Mouse (Mus musculus) forebrain, embryonic 13.5 days (tissue): Measurements from ENCODE around the gene Cacna1a. TPM values are rescaled to one million over a fixed set of nuclear protein-coding genes. Genes with fewer than 3 reads are reported as not detected.

Experiments
- ATAC-seq: fragments of 200-750 bp; cut with Nextera tagmentation; 2 replicates; pipeline ENCODE4 v1.8.0; 2017
- H3K27ac ChIP-seq: fragments of 300-500 bp; sonication (generic); 2 replicates; pipeline ENCODE4 v1.5.1; 2015; ENCODE audit warnings: inconsistent platforms, mild to moderate bottlenecking, moderate library complexity
- H3K27me3 ChIP-seq: fragments of 300-500 bp; sonication (generic); 2 replicates; pipeline ENCODE4 v1.6.1; 2015; ENCODE audit warnings: mild to moderate bottlenecking, inconsistent platforms
- H3K36me3 ChIP-seq: fragments of 300-500 bp; sonication (generic); 2 replicates; pipeline ENCODE4 v1.6.1; 2015; ENCODE audit warnings: mild to moderate bottlenecking, inconsistent platforms; ENCODE audit not compliant: poor library complexity, severe bottlenecking
- H3K4me1 ChIP-seq: fragments of 300-500 bp; sonication (generic); 2 replicates; pipeline ENCODE4 v1.6.1; 2015; ENCODE audit warnings: inconsistent platforms
- H3K4me2 ChIP-seq: fragments of 300-500 bp; sonication (generic); 2 replicates; pipeline ENCODE4 v1.6.1; 2015; ENCODE audit warnings: inconsistent platforms, mild to moderate bottlenecking, moderate library complexity
- H3K4me3 ChIP-seq: fragments of 300-500 bp; sonication (generic); 2 replicates; pipeline ENCODE4 v1.5.1; 2015; ENCODE audit warnings: mild to moderate bottlenecking, inconsistent platforms
- H3K9ac ChIP-seq: fragments of 300-500 bp; sonication (generic); 2 replicates; pipeline ENCODE4 v1.6.1; 2015; ENCODE audit warnings: mild to moderate bottlenecking, inconsistent platforms
- H3K9me3 ChIP-seq: fragments of 300-500 bp; sonication (generic); replicated peaks from 2 replicates; pipeline ENCODE4 v1.6.1; 2016; ENCODE audit warnings: inconsistent platforms
- whole genome bisulfite sequencing: fragments of 180-500 bp; shearing (Covaris S2); methylation state at CpG from one replicate; pipeline ENCODE4 v1.1.7; 2015; 5-methylcytosine and 5-hydroxymethylcytosine counted together
- polyA plus RNA-seq: library from polyadenylated mRNA; unstranded; fragments of >200 nt; fragmentation: Nextera tagmentation; extraction: Ambion mirVana; gene quantifications from 2 replicates; pipeline ENCODE4 v1.2.1, GENCODE M21; 2015

Gene Cacna1a
- polyA plus RNA-seq, 1 experiment from 2014 or later: 9.7 TPM

DNA sequence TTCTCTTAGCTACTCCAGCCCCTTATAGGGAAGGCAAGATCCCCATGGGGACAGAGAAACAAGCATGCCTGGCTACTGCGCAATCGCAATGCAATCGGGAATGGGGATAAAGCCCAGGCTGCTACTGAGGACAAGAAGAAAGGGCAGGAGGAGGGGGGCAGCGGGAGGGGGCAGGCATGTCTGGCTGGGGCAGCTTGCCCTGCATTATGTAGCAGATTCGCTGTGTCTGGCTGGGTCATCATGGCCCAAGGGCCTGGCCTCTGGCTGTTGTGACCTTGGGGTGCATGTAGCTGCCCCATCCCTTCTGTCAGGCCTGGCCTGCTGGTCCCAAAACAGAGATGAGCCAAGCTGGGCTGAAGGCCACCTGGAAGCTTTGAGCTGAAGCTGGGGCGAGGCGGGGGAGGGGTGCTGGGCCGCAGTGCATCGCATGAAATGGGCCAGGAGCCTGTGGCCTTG, 246.6 kb downstream of the Cacna1a start:
- Histone ChIP-seq H3K4me2 (peak overlapping the region; percentile 16; the same call in 1 of the 2 replicates), H3K4me3 (no peak overlapping the region), H3K27ac (peak overlapping the region; percentile 76), H3K4me1 (peaks cover 28% of the 10 kb centered on the region), H3K36me3 (peaks cover 10% of the 10 kb centered on the region; the same call in 1 of the 2 replicates), H3K9ac (peak overlapping the region; percentile 53), H3K27me3 (no peaks in the 10 kb centered on the region), H3K9me3 (no peaks in the 10 kb centered on the region)
- ATAC-seq: no peak
- 31% methylated on average over 9 of the region's 9 CpGs for WGBS

DNA sequence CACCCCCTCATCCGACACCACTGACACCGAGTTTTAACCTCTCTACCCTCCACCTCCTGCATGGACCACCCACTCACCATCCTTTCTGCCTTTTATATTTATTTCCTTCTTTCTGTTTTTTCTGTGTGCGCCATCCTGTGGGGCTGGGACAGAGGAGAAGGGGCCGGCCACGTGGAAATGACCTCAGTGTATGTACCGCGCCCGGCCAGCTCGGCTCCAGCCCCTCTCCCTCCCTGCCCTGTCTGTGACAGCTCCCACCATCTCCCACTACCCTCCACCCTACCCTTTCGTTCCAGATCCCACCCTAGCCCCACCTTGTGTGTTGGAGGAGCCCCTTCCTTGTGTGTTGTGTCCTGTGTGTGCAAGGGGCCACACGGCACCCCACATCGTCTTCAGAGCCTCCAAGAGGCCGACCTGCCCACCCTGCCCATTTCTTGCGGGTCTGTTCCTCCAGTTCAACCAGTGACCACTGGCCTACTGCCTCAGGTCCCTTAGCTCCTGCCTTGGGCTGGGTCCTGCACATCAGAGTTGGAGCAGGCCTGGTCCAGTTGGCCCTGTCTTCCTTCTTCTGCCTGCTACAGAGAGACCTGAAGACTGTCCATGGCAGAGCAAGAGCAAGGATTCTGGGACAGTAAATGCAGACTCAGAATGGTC, 247.3 kb downstream of the Cacna1a start:
- H3K27me3 ChIP-seq: no peaks in the 10 kb centered on the region
- ATAC-seq: no peak
- H3K27ac ChIP-seq: peak overlapping the region; percentile 76
- WGBS: 66% methylated on average over 14 of the region's 14 CpGs
- no peak overlapping the region for H3K4me2 ChIP-seq
- no peaks in the 10 kb centered on the region for H3K9me3 ChIP-seq
- H3K36me3 ChIP-seq: peaks cover 9% of the 10 kb centered on the region; the same call in 1 of the 2 replicates
- H3K4me3 ChIP-seq: no peak overlapping the region
- H3K9ac ChIP-seq: peak overlapping the region; percentile 53
- peaks cover 30% of the 10 kb centered on the region for H3K4me1 ChIP-seq

DNA sequence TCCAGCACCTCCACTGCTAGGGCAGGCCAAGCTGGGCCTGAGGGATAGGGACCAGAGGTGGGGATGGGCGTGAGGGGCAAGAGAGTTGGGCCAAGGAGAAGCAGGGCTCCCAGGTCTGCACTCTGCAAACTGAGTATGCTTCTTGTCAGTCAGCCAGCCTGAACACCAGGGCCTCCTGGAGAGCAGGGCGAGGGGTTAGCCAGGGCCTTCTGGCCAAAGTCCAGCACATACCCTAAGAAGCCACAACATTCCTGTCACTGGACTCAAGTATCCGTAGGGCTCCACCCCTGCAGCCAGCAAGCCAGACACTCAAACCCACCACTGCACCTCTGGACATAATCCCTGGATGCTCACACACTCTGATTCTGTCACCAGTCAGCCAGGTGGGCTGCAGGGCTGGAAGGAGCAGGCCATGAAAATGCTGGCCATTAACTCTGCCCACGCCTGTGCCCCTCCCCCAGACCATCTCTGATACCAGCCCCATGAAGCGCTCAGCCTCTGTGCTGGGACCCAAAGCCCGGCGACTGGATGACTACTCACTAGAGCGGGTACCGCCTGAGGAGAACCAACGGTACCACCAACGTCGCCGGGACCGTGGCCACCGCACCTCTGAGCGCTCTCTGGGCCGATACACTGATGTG, 247.9 kb downstream of the Cacna1a start:
- 0 out of 2 replicates have a peak overlapping the region, but pooled peaks have one; percentile 53 for H3K9ac ChIP-seq
- ATAC-seq: no peak
- peaks cover 9% of the 10 kb centered on the region; the same call in 1 of the 2 replicates for H3K36me3 ChIP-seq
- H3K27ac ChIP-seq: peak overlapping the region; percentile 76
- no peak overlapping the region for H3K4me2 ChIP-seq
- no peaks in the 10 kb centered on the region for H3K9me3 ChIP-seq
- 87% methylated on average over 17 of the region's 17 CpGs for WGBS
- no peaks in the 10 kb centered on the region for H3K27me3 ChIP-seq
- H3K4me3 ChIP-seq: no peak overlapping the region
- peaks cover 30% of the 10 kb centered on the region for H3K4me1 ChIP-seq

DNA sequence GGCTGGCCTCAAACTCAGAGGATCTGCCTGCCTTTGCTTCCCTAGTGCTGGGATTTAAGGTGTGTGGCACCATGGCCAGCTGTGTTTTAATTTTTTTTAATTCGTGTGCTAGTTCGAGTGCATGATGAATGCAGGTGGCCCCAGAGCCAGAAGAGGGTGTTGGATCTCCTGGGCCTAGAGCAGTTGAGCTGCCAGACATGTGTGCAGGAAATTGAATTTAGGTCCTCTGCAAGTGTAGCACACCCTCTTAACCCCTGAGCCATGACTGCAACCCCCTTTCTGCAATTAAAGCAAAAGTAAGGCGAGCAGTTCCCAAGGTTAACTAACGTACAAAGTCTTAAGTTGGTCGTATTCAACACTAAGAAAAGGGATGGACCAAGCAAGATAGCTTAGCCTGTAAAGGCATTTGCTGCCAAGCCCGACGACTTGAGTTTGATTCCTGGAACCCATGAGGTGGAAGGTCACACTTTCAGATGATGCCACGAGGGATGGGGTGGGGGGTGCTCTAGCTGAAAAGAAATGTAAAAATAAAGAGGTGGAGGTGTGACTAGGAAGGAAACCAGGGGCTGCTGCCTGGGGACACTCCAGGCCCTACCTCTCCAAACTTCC, 249.8 kb downstream of the Cacna1a start:
- peaks cover 30% of the 10 kb centered on the region for H3K4me1 ChIP-seq
- no peaks in the 10 kb centered on the region for H3K9me3 ChIP-seq
- no peak for ATAC-seq
- peak overlapping the region; percentile 80 for H3K9ac ChIP-seq
- H3K36me3 ChIP-seq: peaks cover 5% of the 10 kb centered on the region; the same call in 1 of the 2 replicates
- peak overlapping the region; percentile 49 for H3K4me3 ChIP-seq
- no peaks in the 10 kb centered on the region for H3K27me3 ChIP-seq
- peak overlapping the region; percentile 89; the same call in 1 of the 2 replicates for H3K27ac ChIP-seq
- 44% methylated on average over 8 of the region's 8 CpGs for WGBS
- peak overlapping the region; percentile 84 for H3K4me2 ChIP-seq

DNA sequence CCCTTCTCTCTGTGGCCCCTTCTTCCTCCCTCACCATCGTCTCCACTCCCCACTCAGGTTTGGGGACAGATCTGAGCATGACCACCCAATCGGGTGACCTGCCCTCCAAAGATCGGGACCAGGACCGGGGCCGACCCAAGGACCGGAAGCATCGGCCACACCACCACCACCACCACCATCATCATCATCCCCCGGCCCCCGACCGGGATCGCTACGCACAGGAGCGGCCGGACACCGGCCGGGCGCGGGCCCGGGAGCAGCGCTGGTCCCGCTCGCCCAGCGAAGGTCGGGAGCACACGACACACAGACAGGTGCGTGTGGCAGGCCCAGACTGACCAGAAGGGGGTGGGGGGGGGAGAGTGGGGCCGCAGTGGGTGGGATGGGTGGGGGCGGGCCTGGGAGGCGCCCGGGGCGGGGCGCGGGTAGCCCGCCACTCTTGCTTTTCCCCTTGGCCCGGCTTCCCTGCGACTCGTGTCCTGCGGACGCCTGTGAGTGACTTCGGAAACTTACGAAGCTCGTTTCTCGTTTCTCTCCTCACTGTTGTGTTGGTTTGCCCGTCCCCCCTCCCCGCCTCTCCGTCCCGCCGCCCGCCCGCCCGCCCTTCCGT, 250.4 kb downstream of the Cacna1a start:
- Histone ChIP-seq H3K4me3 (peak overlapping the region; percentile 49), H3K4me1 (peaks cover 30% of the 10 kb centered on the region), H3K4me2 (peak overlapping the region; percentile 84), H3K9ac (peak overlapping the region; percentile 80), H3K9me3 (no peaks in the 10 kb centered on the region), H3K27ac (peak overlapping the region; percentile 89), H3K27me3 (no peaks in the 10 kb centered on the region), H3K36me3 (peaks cover 2% of the 10 kb centered on the region; the same call in 1 of the 2 replicates)
- under 1% methylated on average over 26 of the region's 52 CpGs for WGBS
- peak; percentile 6; the same call in 1 of the 2 replicates for ATAC-seq

DNA sequence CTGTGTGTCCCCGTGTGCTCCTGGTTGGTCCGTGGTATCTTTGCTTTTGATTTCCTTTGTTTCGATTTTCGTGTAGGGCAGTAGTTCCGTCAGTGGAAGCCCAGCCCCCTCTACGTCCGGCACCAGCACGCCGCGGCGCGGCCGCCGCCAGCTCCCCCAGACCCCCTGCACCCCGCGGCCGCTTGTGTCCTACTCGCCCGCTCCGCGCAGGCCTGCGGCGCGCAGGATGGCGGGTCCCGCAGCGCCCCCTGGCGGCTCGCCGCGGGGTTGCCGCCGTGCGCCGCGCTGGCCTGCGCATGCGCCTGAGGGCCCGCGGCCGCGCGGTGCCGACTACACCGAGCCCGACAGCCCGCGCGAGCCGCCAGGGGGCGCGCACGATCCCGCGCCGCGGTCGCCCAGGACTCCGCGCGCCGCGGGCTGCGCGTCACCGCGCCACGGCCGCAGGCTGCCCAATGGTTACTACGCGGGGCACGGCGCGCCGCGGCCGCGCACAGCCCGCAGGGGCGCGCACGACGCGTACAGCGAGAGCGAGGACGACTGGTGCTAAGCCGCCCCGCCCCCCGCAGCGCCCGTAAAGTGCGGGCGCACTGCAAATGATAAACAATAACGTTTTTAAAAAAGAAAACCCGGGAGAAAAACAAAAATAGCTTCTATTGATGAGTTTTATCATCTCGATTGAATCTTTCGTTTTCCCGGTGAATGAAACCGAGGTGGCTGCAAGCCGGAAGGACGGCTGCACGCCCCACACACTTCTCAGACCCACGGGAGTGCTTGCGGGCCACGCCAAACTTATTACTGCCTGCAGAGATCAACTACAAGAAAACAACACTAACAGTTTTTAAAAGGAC, 251.1 kb downstream of the Cacna1a start:
- H3K4me3 ChIP-seq: peak overlapping the region; percentile 49
- no peaks in the 10 kb centered on the region for H3K9me3 ChIP-seq
- peak overlapping the region; percentile 84 for H3K4me2 ChIP-seq
- peaks cover 27% of the 10 kb centered on the region for H3K4me1 ChIP-seq
- peak; percentile 95 for ATAC-seq
- no peaks in the 10 kb centered on the region for H3K27me3 ChIP-seq
- no peaks in the 10 kb centered on the region for H3K36me3 ChIP-seq
- under 1% methylated on average over 80 of the region's 106 CpGs for WGBS
- peak overlapping the region; percentile 89 for H3K27ac ChIP-seq
- H3K9ac ChIP-seq: peak overlapping the region; percentile 80

DNA sequence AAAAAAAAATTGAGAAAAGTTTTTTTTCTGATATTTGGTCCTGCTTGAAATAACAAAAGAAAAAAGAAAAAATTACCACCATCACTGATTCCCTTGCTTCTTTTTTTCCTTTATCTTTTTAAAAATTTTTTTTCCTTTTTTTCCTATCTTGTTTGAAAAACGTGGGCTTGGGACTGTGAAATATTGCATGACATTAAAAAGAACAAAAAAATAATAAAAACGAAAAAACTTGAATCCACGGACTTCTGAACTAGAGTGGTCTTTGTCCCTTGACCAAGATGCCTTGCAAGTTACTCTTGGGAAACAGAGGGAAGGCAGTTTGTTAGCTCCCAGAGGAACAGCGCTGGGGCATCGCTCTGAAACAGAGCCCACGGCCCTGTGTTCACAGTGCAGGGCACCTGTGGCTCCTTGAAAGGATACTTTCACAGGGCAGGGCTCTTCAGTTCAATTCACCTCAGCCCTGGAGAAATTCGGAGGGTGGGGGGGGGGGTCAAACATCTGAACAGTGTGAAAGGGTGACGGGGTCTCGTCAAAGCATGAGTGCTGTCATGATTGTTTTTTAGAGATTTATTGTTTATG, 251.9 kb downstream of the Cacna1a start:
- H3K9me3 ChIP-seq: no peaks in the 10 kb centered on the region
- H3K27me3 ChIP-seq: no peaks in the 10 kb centered on the region
- WGBS: 30% methylated on average over 9 of the region's 9 CpGs
- no peaks in the 10 kb centered on the region for H3K36me3 ChIP-seq
- peaks cover 20% of the 10 kb centered on the region for H3K4me1 ChIP-seq
- no peak overlapping the region for H3K27ac ChIP-seq
- ATAC-seq: no peak
- H3K9ac ChIP-seq: 0 out of 2 replicates have a peak overlapping the region, but pooled peaks have one; percentile 48
- peak overlapping the region; percentile 49 for H3K4me3 ChIP-seq
- peak overlapping the region; percentile 84 for H3K4me2 ChIP-seq

DNA sequence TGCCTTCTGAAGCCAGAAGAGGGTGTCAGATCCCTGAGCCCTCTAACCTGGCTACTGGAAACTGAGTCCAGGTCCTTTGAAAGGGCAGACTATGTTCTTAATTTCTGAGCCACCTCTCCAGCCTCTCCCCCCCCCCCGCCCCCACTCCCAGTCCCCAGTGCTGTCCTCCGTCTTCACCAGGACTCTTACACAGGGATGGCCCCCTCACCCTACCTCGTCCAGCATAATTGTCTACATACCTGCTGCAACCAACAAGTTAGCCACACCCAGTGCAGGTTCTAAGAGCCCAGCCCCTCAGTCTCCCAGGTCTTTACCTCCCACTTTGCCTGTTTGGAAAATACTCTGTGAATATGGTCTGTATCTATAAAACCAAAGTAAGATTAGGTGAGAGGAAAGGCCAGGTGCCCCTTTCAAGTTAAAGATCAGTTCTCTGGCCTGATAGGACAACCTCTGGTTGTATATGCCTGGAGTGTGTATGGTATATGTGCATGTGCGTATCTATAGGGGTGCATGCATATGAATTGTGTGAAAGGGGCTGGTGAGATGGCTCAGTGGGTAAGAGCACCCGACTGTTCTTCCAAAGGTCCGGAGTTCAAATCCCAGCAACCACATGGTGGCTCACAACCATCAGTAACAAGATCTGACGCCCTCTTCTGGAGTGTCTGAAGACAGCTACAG, 252.5 kb downstream of the Cacna1a start:
- ATAC-seq: no peak

DNA sequence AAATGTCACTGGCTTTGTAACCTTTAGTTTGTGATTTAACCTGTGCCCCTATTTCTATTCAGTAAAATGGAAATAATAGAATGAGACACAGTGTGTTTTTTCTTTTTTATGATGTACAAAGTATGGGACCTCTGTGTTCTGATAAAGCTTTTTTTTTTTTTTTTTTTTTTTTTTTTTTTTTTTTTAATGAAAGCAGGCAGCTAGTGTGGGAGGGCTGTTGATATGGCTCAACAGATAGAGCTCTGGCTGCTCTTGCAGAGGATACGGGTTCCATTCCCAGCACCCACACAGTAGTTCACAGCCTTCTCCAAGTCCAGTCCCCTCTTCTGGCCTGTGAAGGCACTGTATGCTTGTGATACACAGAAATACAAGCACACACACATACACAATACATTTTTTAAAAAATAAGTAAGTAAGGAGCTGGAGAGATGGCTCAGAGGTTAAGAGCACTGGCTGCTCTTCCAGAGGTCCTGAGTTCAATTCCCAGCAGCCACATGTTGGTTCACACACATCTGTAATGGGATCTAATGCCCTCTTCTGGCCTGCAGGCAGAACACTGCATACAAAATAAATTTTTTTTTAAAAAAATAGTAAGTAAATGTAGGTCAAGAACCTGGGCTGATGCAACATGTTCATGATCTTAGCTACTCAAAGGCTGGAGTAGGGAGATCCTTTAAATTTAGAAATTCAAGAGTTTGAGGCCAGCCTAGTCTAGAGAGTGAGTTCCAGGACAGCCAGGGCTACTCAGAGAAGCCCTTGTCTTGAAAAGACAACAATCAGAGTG, 253.5 kb downstream of the Cacna1a start:
- Histone ChIP-seq H3K4me3 (no peak overlapping the region), H3K9me3 (no peaks in the 10 kb centered on the region), H3K4me1 (peaks cover 7% of the 10 kb centered on the region), H3K27ac (no peak overlapping the region), H3K9ac (no peak overlapping the region), H3K4me2 (no peak overlapping the region), H3K36me3 (no peaks in the 10 kb centered on the region), H3K27me3 (no peaks in the 10 kb centered on the region)
- ATAC-seq: no peak
- 90% methylated on average over 1 of the region's 1 CpGs for WGBS

More for the DNA sequence above, 252.5 kb downstream of the Cacna1a start:
- Histone ChIP-seq H3K36me3 (no peaks in the 10 kb centered on the region), H3K9me3 (no peaks in the 10 kb centered on the region), H3K27ac (no peak overlapping the region), H3K9ac (no peak overlapping the region), H3K4me2 (0 out of 2 replicates have a peak overlapping the region, but pooled peaks have one; percentile 28), H3K27me3 (no peaks in the 10 kb centered on the region), H3K4me1 (peaks cover 13% of the 10 kb centered on the region), H3K4me3 (no peak overlapping the region)
- 68% methylated on average over 7 of the region's 7 CpGs for WGBS

DNA sequence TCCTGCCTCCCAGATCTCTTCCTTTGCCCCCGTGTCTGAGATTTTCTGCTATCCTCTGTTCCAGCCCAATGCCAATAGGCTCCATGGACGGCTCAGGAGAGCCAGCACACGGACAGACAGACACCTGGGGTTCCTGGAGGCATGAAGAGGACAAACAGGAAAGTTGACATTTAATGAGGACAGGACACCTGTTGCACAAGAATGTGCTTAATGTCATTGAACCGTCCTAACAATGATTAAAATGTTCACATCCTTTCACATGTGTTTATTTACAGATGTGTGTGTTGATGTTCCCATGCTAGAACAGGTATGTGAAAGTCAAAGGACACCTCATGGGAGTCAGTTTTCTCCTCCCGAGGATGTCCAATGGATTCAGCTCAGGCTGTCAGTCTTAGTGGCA, 254.8 kb downstream of the Cacna1a start:
- Histone ChIP-seq H3K4me2 (no peak overlapping the region), H3K27me3 (no peaks in the 10 kb centered on the region), H3K4me3 (no peak overlapping the region), H3K36me3 (no peaks in the 10 kb centered on the region), H3K9me3 (no peaks in the 10 kb centered on the region), H3K9ac (no peak overlapping the region), H3K4me1 (peaks cover 16% of the 10 kb centered on the region), H3K27ac (no peak overlapping the region)
- 78% methylated on average over 5 of the region's 5 CpGs for WGBS
- ATAC-seq: no peak
